Mouse (Mus musculus): ENCODE results near the gene Hsd11b1. TPM values are rescaled to one million over a fixed set of nuclear protein-coding genes. Genes with fewer than 3 reads are reported as not detected.

Hsd11b1 gene
- total and polyA plus RNA-seq, 3 experiments, result not detected

- H3K79me2 ChIP-seq (ENCODE audit: control insufficient read depth, insufficient read depth, low read length, poor library complexity), result no peaks in the 10 kb centered on the region
- no peak for DNase-seq (ENCODE audit: low read depth, low spot score)
- H3K4me3 ChIP-seq (ENCODE audit: control insufficient read depth in 1 of 2, insufficient read depth in 1 of 2, low read depth in 2 of 2, low read length in 2 of 2), result no peak overlapping the region
- H3K27ac ChIP-seq (ENCODE audit: control insufficient read depth, low read depth, low read length), result no peak overlapping the region
- no peaks in the 10 kb centered on the region for H3K4me1 ChIP-seq (ENCODE audit: control insufficient read depth in 1 of 2, insufficient read depth in 2 of 2, low read length in 2 of 2)
- TF ChIP-seq JUND (IDR thresholded peaks at IDR 0.05; ENCODE audit: low read depth, low read length) (no peak), MXI1 (IDR thresholded peaks at IDR 0.05; ENCODE audit: low read depth, low read length) (no peak), TAL1 (IDR thresholded peaks at IDR 0.05; ENCODE audit: low read length) (no peak), MAX (IDR thresholded peaks at IDR 0.05; ENCODE audit: low read length) (no peak), SIN3A (IDR thresholded peaks at IDR 0.05; ENCODE audit: low read length) (no peak), HCFC1 (IDR thresholded peaks at IDR 0.05; ENCODE audit: low read depth, low read length) (no peak), TCF12 (IDR thresholded peaks at IDR 0.05; ENCODE audit: low read depth, low read length) (no peak), RAD21 (IDR thresholded peaks at IDR 0.05; ENCODE audit: low read depth, low read length) (no peak), CHD1 (IDR thresholded peaks at IDR 0.05; ENCODE audit: low read depth, low read length) (no peak), ZMIZ1 (IDR thresholded peaks at IDR 0.05; ENCODE audit: low read depth, low read length) (no peak), RCOR1 (IDR thresholded peaks at IDR 0.05; ENCODE audit: low read depth, low read length) (no peak), POLR2AphosphoS2 (IDR thresholded peaks at IDR 0.05; ENCODE audit: low read length) (no peak)
- H3K9ac ChIP-seq (ENCODE audit: control insufficient read depth, low read depth, low read length, poor library complexity, severe bottlenecking), result no peak overlapping the region
- H3K36me3 ChIP-seq (ENCODE audit: control insufficient read depth in 1 of 2, insufficient read depth in 2 of 2, low read length in 2 of 2), result no peaks in the 10 kb centered on the region
- H3K27me3 ChIP-seq (ENCODE audit: control insufficient read depth in 1 of 2, insufficient read depth in 2 of 2, low read length in 2 of 2), result no peaks in the 10 kb centered on the region; a peak in 1 of 4 replicates
- H3K9me3 ChIP-seq (replicated peaks; ENCODE audit: insufficient read depth, low read length), result no peaks in the 10 kb centered on the region
Measured at GRCm38 (mm10) chr1:193261897-193262548, 1.9 kb downstream of the Hsd11b1 start.

DNA sequence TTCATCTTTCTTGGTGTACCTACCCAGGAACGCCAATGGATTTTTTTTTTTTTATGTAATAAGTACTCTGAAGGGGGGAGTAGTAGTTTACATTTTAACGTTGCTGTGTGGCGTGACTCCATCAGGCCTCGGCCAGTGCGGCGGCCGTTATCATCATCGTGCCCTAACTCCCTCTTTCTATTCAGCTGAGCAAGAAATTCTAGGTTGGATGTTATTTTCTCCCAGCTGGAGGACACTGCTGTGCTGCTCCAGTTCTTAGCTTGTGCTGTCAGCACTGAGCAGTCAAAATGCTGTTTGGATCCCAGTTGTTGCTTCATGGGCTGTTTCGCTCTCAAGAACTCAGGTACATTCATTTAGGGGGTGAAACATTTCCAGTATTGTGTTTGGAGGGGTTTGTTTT lies 4.3 kb downstream of the Hsd11b1 start:
- Histone ChIP-seq H3K4me1 (ENCODE audit: control insufficient read depth in 1 of 2, insufficient read depth in 2 of 2, low read length in 2 of 2) (no peaks in the 10 kb centered on the region), H3K27ac (ENCODE audit: control insufficient read depth, low read depth, low read length) (no peak overlapping the region), H3K27me3 (ENCODE audit: control insufficient read depth in 1 of 2, insufficient read depth in 2 of 2, low read length in 2 of 2) (no peaks in the 10 kb centered on the region; a peak in 1 of 4 replicates), H3K9ac (ENCODE audit: control insufficient read depth, low read depth, low read length, poor library complexity, severe bottlenecking) (no peak overlapping the region), H3K79me2 (ENCODE audit: control insufficient read depth, insufficient read depth, low read length, poor library complexity) (no peaks in the 10 kb centered on the region), H3K4me3 (ENCODE audit: control insufficient read depth in 1 of 2, insufficient read depth in 1 of 2, low read depth in 2 of 2, low read length in 2 of 2) (no peak overlapping the region), H3K36me3 (ENCODE audit: control insufficient read depth in 1 of 2, insufficient read depth in 2 of 2, low read length in 2 of 2) (no peaks in the 10 kb centered on the region), H3K9me3 (replicated peaks; ENCODE audit: insufficient read depth, low read length) (no peaks in the 10 kb centered on the region)
- TF ChIP-seq MAFK (IDR thresholded peaks at IDR 0.05; ENCODE audit: borderline replicate concordance, low read depth, low read length), result no peak
- no peak for TF ChIP-seq JUND (IDR thresholded peaks at IDR 0.05; ENCODE audit: low read depth, low read length)
- TF ChIP-seq UBTF (IDR thresholded peaks at IDR 0.05; ENCODE audit: borderline replicate concordance, insufficient read depth, low read depth, low read length), result no peak
- no peak for TF ChIP-seq MAX (IDR thresholded peaks at IDR 0.05; ENCODE audit: low read length)
- no peak for TF ChIP-seq CHD2 (IDR thresholded peaks at IDR 0.05; ENCODE audit: low read length)
- TF ChIP-seq SMC3 (IDR thresholded peaks at IDR 0.05; ENCODE audit: low read depth, low read length), result no peak
- no peak for TF ChIP-seq POLR2A (IDR thresholded peaks at IDR 0.05; ENCODE audit: control insufficient read depth in 1 of 2, insufficient read depth in 1 of 2, low read depth in 1 of 2, low read length in 2 of 2, poor library complexity in 1 of 2)
- TF ChIP-seq MXI1 (IDR thresholded peaks at IDR 0.05; ENCODE audit: low read depth, low read length), result no peak
- no peak for TF ChIP-seq MYC (IDR thresholded peaks at IDR 0.05; ENCODE audit: low read depth, low read length)
- TF ChIP-seq KAT2A (conservative IDR thresholded peaks at IDR 0.05; ENCODE audit: low read depth, low read length), result no peak
- TF ChIP-seq MEF2A (IDR thresholded peaks at IDR 0.05; ENCODE audit: extremely low read depth, insufficient replicate concordance, low read depth, low read length, poor library complexity, severe bottlenecking), result no peak
- TF ChIP-seq HCFC1 (IDR thresholded peaks at IDR 0.05; ENCODE audit: low read depth, low read length), result no peak
- TF ChIP-seq MAZ (IDR thresholded peaks at IDR 0.05; ENCODE audit: low read depth, low read length), result no peak
- no peak for TF ChIP-seq ZC3H11A (IDR thresholded peaks at IDR 0.05; ENCODE audit: low read depth, low read length)
- TF ChIP-seq NELFE (IDR thresholded peaks at IDR 0.05; ENCODE audit: low read depth, low read length), result no peak
- no peak for DNase-seq (ENCODE audit: low read depth, low spot score)

Measured in MEL (cell line).